Mouse (Mus musculus) midbrain, embryonic 13.5 days (tissue): ENCODE results near the gene Agtrap. TPM values are rescaled to one million over a fixed set of nuclear protein-coding genes. Genes with fewer than 3 reads are reported as not detected.
A peak's percentile ranks its signal among the peaks of the same experiment; 100 is the strongest.

Experiments
- ATAC-seq: fragments of 200-750 bp; cut with Nextera tagmentation; 2 replicates; pipeline ENCODE4 v1.8.0; 2017; ENCODE audit warnings: mild to moderate bottlenecking, moderate TSS enrichment, moderate library complexity
- H3K27ac ChIP-seq: fragments of 300-500 bp; sonication (generic); 2 replicates; pipeline ENCODE4 v1.5.1; 2015; ENCODE audit warnings: inconsistent platforms, mild to moderate bottlenecking, moderate library complexity
- H3K27me3 ChIP-seq: fragments of 300-500 bp; sonication (generic); 2 replicates; pipeline ENCODE4 v1.6.1; 2015; ENCODE audit warnings: mild to moderate bottlenecking, inconsistent platforms
- H3K36me3 ChIP-seq: fragments of 300-500 bp; sonication (generic); 2 replicates; pipeline ENCODE4 v1.6.1; 2015; ENCODE audit warnings: mild to moderate bottlenecking, inconsistent platforms
- H3K4me1 ChIP-seq: fragments of 300-500 bp; sonication (generic); replicated peaks from 2 replicates; pipeline ENCODE4 v1.6.1; 2015; ENCODE audit warnings: inconsistent platforms
- H3K4me2 ChIP-seq: fragments of 300-500 bp; sonication (generic); replicated peaks from 2 replicates; pipeline ENCODE4 v1.6.1; 2015; ENCODE audit warnings: moderate library complexity, mild to moderate bottlenecking, inconsistent platforms
- H3K4me3 ChIP-seq: fragments of 300-500 bp; sonication (generic); replicated peaks from 2 replicates; pipeline ENCODE4 v1.5.1; 2015; ENCODE audit warnings: mild to moderate bottlenecking, inconsistent platforms
- H3K9ac ChIP-seq: fragments of 300-500 bp; sonication (generic); replicated peaks from 2 replicates; pipeline ENCODE4 v1.6.1; 2015; ENCODE audit warnings: mild to moderate bottlenecking, inconsistent platforms
- H3K9me3 ChIP-seq: fragments of 300-500 bp; sonication (generic); 2 replicates; pipeline ENCODE4 v1.6.1; 2016; ENCODE audit warnings: mild to moderate bottlenecking, inconsistent platforms
- WGBS: fragments of 180-500 bp; shearing (Covaris S2); methylation state at CpG from one replicate; pipeline ENCODE4 v1.1.7; 2015; 5-methylcytosine and 5-hydroxymethylcytosine counted together
- polyA plus RNA-seq: library from polyadenylated mRNA; unstranded; fragments of >200 nt; fragmentation: Nextera tagmentation; extraction: Ambion mirVana; gene quantifications from 2 replicates; pipeline ENCODE4 v1.2.1, GENCODE M21; 2015

Agtrap gene
- polyA plus RNA-seq, 1 experiment from 2014 or later = 7.9 TPM

DNA sequence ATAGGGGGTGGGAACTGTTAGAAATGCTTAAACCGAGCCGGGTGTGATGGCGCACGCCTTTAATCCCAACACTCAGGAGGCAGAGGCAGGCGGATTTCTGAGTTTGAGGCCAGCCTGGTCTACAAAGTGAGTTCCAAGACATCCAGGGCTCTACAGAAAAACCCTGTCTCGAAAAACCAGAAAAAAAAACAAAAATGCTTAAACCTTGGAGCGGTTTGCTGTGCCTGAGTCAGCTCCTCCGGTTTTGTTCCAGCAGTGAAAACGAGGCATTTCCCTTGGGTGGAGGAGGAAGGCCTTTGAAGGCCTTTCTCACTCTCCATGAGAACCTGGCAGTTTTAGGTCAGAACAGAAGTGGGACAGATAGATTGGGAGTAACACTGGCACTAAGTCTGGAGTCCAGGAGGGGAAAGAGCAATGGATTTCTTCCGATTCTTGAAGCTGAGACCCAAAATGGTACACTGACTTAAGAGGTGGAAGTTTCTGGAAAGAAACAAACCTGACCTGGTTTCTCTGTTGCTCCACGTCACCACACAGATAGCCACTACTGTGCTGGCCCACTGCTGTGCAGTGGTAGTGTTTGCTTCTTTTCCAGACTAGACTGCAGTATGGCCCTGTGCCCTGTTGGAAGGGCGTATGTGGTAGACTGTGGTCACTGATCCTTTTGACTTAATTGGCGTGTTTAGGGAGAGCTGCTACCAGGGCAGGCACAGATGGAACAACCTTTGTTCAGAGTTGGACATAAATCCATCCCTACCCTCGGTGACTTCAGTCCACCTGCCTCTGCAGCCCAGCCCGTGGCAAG, 47.6 kb downstream of the Agtrap start:
- Histone ChIP-seq H3K27me3 (no peaks in the 10 kb centered on the region), H3K4me2 (peak overlapping the region; percentile 91), H3K9me3 (no peaks in the 10 kb centered on the region), H3K27ac (peak overlapping the region; percentile 89), H3K36me3 (peaks cover 25% of the 10 kb centered on the region), H3K4me3 (peak overlapping the region; percentile 91), H3K9ac (peak overlapping the region; percentile 80), H3K4me1 (peaks cover 66% of the 10 kb centered on the region)
- peak; percentile 0 for ATAC-seq
- 60% methylated on average over 15 of the region's 15 CpGs for WGBS

DNA sequence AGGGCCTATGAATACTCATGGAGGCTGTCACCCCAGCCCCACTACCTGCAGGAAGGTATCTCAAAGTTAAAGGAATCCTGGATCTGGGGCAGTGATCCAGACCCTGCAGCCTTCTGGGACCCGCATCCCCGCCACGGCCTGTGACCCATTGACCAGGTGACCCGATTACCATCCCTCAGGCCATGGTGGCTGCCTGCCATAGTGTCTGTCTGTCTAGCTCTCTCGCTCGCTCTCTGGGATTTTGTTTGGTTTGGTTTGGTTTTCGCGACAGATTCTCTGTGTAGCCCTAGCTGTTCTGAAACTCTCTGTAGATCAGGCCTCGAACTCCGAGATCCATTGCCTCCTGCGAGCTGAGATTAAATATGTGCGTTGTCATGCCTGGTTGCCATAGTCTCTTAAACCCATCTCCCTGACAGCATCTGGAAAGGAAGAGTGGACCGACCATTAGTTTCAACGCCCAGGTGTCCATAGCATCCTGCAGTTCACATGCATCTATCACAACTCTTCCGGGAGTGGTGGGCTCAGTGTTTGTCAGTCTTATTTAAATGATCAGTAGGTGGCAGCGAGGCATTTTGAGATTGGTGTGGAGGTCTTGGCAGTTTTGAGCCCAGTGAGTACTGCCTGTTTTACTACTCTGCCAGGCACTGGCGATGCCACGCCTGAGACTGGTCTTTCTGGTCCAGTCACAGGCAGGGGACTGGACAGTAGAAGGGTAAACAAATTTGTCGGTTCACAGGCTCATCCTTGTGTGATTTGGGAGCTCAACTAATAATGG, 48.4 kb downstream of the Agtrap start:
- peak overlapping the region; percentile 80 for H3K9ac ChIP-seq
- H3K4me3 ChIP-seq = peak overlapping the region; percentile 91
- H3K27me3 ChIP-seq = no peaks in the 10 kb centered on the region
- H3K36me3 ChIP-seq = peaks cover 25% of the 10 kb centered on the region
- H3K4me2 ChIP-seq = peak overlapping the region; percentile 91
- H3K9me3 ChIP-seq = no peaks in the 10 kb centered on the region
- ATAC-seq = no peak
- H3K4me1 ChIP-seq = peaks cover 62% of the 10 kb centered on the region
- WGBS = 18% methylated on average over 19 of the region's 19 CpGs
- peak overlapping the region; percentile 89 for H3K27ac ChIP-seq

DNA sequence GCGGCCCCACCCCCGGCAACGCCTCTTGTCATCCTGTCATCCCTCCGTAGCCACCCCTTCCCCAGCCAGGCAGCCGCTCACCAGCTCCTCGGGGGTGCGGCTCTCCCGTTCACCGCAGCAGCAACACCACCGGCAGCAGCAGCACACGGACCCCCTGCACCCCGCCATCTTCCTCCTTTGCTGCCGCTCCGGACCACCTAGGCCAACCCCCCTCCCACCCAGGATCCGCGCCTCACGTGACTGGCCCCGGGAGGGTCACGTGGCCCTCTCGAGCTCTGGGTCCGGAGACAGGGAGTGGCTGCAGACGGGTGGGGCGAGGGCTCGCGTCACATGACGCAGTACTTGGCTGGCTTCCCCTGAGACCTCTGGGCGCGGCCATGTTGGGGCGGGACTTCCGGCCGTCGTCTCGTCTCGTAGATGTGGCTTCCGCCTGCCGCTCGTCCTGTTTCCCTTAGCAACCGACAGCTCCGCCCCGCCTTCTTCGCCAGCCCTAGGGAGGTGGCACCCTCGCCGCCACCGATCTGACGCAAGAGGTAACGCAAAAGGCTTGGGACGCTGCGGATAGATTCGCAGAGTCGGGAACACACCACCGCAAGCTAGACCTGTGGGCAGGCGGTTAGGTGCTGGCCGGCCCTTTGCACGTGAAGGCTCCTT, 49.1 kb downstream of the Agtrap start, which contains the start of the genes Clcn6 and Mthfr:
TSS of gene Clcn6 (minus strand) at position 222 of the 654 bp plus-strand sequence.
TSS of gene Mthfr (plus strand) at position 478 of the 654 bp plus-strand sequence.
- WGBS = 0% methylated on average over 54 of the region's 54 CpGs
- peaks cover 61% of the 10 kb centered on the region for H3K4me1 ChIP-seq

DNA sequence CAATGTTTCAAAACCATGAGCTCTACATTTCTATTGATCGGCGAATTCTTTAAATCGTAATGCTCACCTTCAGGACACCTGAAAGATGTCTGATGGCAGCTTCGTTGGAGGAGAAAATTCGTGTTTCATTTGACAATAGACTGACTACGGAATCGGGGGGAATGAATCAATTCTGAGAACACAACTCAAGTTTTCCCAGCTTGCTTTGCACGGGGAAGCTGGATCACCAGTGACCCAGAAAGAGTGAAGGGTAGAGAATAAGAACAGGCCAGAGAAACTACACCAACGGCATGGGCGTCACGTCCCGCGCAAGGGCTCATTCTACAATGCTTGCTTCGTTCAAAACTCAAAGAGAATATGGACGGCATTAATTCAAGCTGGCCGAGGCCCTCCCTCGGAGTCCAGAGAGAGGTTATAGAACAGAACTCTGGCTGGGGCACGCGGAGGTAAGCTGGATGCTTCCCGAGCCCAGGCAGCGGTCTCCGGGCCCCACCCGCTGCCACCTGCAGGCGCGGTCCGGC, 49.7 kb downstream of the Agtrap start:
- ATAC-seq = no peak
- 8% methylated on average over 26 of the region's 26 CpGs for WGBS
- H3K4me1 ChIP-seq = peaks cover 60% of the 10 kb centered on the region

More for the DNA sequence above, 49.1 kb downstream of the Agtrap start, which contains the start of the genes Clcn6 and Mthfr:
- ATAC-seq = peak; percentile 87
- peak within 1 kb of the TSS; percentile 90 for H3K27ac ChIP-seq
- H3K36me3 ChIP-seq = peaks cover 25% of the 10 kb centered on the region
- peak within 1 kb of the TSS; percentile 91 for H3K4me3 ChIP-seq
- H3K9ac ChIP-seq = peak within 1 kb of the TSS; percentile 93
- H3K4me2 ChIP-seq = peak within 1 kb of the TSS; percentile 91
- no peaks in the 10 kb centered on the region for H3K27me3 ChIP-seq
- H3K9me3 ChIP-seq = no peaks in the 10 kb centered on the region

DNA sequence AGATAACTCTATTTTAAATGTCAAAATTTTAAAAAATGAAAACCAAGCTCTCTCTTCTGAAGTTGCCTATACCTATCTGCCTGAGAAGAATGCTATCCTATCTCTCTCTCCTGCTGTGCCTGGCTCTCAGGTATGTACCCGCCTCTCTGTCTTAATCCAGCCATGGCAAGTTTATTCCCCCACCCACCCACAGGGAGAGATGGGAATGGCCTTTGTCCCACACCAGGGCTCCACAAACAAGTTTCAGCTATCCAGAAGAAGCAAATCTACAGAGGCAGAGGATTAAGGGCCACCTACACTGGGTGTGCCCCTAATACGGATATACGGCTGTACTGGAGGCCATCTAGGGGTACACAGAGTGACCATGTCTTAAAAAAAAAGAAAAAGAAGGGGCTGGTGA, 52.4 kb downstream of the Agtrap start:
- Histone ChIP-seq H3K4me2 (no peak overlapping the region), H3K9ac (no peak overlapping the region), H3K27ac (no peak overlapping the region), H3K9me3 (no peaks in the 10 kb centered on the region), H3K4me1 (peaks cover 33% of the 10 kb centered on the region), H3K27me3 (no peaks in the 10 kb centered on the region), H3K36me3 (peaks cover 44% of the 10 kb centered on the region), H3K4me3 (no peak overlapping the region)
- ATAC-seq = no peak
- WGBS = 90% methylated on average over 3 of the region's 3 CpGs

More for the DNA sequence above, 49.7 kb downstream of the Agtrap start:
- peak overlapping the region; percentile 91 for H3K4me3 ChIP-seq
- H3K36me3 ChIP-seq = peaks cover 28% of the 10 kb centered on the region
- H3K4me2 ChIP-seq = peak overlapping the region; percentile 91
- H3K9ac ChIP-seq = peak overlapping the region; percentile 93
- peak overlapping the region; percentile 90 for H3K27ac ChIP-seq
- H3K27me3 ChIP-seq = no peaks in the 10 kb centered on the region
- no peaks in the 10 kb centered on the region for H3K9me3 ChIP-seq

DNA sequence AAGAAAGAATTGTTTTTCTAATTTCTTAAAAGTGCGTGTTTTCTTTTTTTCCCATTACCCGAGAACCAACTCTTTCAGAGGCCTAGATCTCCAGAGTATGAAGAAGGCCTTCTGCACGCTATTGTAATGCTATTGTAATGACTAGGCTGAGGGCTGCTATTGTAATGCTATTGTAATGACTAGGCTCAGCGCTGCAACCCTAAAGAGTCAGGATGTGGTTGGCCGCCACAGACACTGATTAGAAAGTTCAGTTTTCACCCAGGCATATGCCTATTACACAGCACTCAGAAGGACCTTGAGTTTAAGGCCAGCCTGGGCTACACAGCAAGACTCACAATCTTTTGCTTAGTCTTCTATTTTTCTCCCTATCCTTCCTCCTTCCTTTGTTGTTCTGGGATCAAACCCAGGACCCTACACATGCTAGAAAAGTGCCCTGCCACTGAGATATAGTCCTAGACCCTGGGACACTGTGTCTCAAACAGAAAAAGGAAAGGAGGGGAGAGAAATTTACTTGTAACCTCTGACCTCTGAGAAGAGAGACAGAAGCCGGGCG, 53.9 kb downstream of the Agtrap start:
- H3K27ac ChIP-seq = no peak overlapping the region
- no peak overlapping the region for H3K4me2 ChIP-seq
- H3K36me3 ChIP-seq = peaks cover 53% of the 10 kb centered on the region
- no peaks in the 10 kb centered on the region for H3K9me3 ChIP-seq
- no peak overlapping the region for H3K4me3 ChIP-seq
- no peak overlapping the region for H3K9ac ChIP-seq
- 61% methylated on average over 7 of the region's 7 CpGs for WGBS
- ATAC-seq = no peak
- no peaks in the 10 kb centered on the region for H3K27me3 ChIP-seq
- H3K4me1 ChIP-seq = peaks cover 19% of the 10 kb centered on the region

DNA sequence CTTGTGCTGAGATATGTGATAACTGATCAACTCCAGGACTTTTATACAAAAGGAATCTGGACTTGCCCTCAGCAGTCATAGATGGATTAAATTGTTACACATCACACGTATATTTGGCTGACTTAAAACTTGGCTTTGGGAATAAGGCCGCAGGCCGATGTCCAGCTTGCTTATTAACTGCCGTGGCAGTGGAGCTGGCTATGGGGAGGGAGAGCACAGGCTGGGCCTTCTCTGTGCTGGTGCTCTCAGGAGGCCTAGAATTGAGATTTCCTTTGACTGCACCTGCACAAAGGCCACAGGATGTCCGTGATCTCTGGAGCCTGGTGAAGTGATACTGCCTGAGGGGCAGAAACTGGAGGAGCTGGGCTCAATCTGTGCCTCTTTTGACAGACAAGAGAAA, 57.3 kb downstream of the Agtrap start:
- Histone ChIP-seq H3K4me2 (no peak overlapping the region), H3K9ac (no peak overlapping the region), H3K27me3 (no peaks in the 10 kb centered on the region), H3K36me3 (peaks cover 75% of the 10 kb centered on the region), H3K4me3 (no peak overlapping the region), H3K27ac (no peak overlapping the region), H3K4me1 (0 out of 2 replicates have a peak, but pooled peaks cover 9% of the 10 kb centered on the region), H3K9me3 (no peaks in the 10 kb centered on the region)
- whole genome bisulfite sequencing = 83% methylated on average over 5 of the region's 5 CpGs
- ATAC-seq = no peak

DNA sequence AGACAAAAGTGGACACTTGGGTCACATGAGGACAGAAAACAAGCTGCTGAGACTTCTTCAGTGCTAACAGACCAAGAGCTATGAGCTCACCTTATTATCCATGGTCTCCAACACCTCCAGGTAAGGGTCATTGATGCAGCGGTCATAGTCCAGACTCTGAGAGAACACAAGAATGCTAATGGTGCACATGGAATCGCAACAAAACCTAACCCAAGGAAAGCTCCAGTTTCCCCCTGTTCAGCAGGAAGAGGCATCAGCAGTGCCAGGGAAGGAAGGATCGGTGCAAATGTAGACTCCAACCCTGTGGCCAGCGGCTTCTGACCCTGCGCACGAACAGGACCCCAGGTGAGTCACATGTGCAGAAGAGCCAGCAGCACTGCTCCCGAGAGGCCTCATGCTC, 58.5 kb downstream of the Agtrap start:
- Histone ChIP-seq H3K4me1 (0 out of 2 replicates have a peak, but pooled peaks cover 5% of the 10 kb centered on the region), H3K4me2 (no peak overlapping the region), H3K27me3 (no peaks in the 10 kb centered on the region), H3K36me3 (peaks cover 75% of the 10 kb centered on the region), H3K9ac (no peak overlapping the region), H3K4me3 (no peak overlapping the region), H3K9me3 (no peaks in the 10 kb centered on the region), H3K27ac (no peak overlapping the region)
- no peak for ATAC-seq
- 93% methylated on average over 7 of the region's 7 CpGs for WGBS

Other genes starting within 250 kb of the Agtrap start
- gene Zfp933, start 239.7 kb downstream of the Agtrap start, polyA plus RNA-seq = 6.2 and 7.7 TPM in 2 replicates
- 47.4 and 50.3 TPM in 2 replicates for gene Miip, start 219.2 kb downstream of the Agtrap start, polyA plus RNA-seq
- gene Fv1, start 219.1 kb downstream of the Agtrap start, polyA plus RNA-seq = 11.6 and 12.1 TPM in 2 replicates
- 77.3 and 78.6 TPM in 2 replicates for gene Mfn2, start 183.3 kb downstream of the Agtrap start, polyA plus RNA-seq
- gene Plod1, start 151.3 kb downstream of the Agtrap start, polyA plus RNA-seq = 18.7 and 20.4 TPM in 2 replicates
- 10.2 and 13.6 TPM in 2 replicates for gene 2510039O18Rik, start 147.1 kb downstream of the Agtrap start, polyA plus RNA-seq
- 0.36 TPM in 1 of 2 replicates, not detected in the other for gene Nppb, start 102.2 kb downstream of the Agtrap start, polyA plus RNA-seq
- 2.5 and 3.4 TPM in 2 replicates for gene Nppa, start 87.3 kb downstream of the Agtrap start, polyA plus RNA-seq
- 33.9 and 35.3 TPM in 2 replicates for gene Clcn6, start 49.2 kb downstream of the Agtrap start, polyA plus RNA-seq
- gene Mthfr, start 49.0 kb downstream of the Agtrap start, polyA plus RNA-seq = 26.6 and 28.4 TPM in 2 replicates
- 105 and 106 TPM in 2 replicates for gene Mad2l2, start 42.4 kb upstream of the Agtrap start, polyA plus RNA-seq
- gene Draxin, start 42.7 kb upstream of the Agtrap start, polyA plus RNA-seq = 14.6 and 20.4 TPM in 2 replicates
- 15.9 and 19.6 TPM in 2 replicates for gene Fbxo6, start 64.1 kb upstream of the Agtrap start, polyA plus RNA-seq
- 97.8 and 103 TPM in 2 replicates for gene Fbxo44, start 72.5 kb upstream of the Agtrap start, polyA plus RNA-seq
- gene Fbxo2, start 72.6 kb upstream of the Agtrap start, polyA plus RNA-seq = 2.3 and 2.4 TPM in 2 replicates
- 11.1 and 12.0 TPM in 2 replicates for gene Disp3, start 199.9 kb upstream of the Agtrap start, polyA plus RNA-seq